Mouse (Mus musculus) CH12F3 (cell line): ENCODE results near the gene Rpl10a.
"Not testable (repeated sequence)": the region's sequence is repeated elsewhere in the genome, so short reads cannot be mapped to it uniquely, and the experiment has no call there.

Experiments used
- in situ Hi-C: fragments of 300-500 bp; cut with MboI; formaldehyde crosslinking; loops from 2 replicates; pipeline ENCODE4 v1.14.3; 2020; ENCODE audit warnings: low sequenced_read_pairs

Gene Rpl10a

DNA sequence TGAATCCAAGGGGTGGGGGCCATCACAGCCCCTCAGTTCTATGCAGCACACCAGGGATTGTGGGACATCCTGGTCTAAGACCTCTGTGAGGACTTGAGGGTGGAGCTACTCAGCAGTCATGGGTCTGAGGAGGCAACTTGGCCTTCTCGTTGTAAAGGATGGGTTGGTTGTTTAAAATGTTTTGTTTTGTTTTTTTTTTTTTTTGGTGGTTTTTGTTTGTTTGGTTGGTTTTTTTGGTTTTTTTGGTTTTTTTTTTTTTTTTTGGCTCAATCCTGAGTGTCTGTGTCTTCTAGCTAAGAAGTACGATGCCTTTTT is 1.9 kb downstream of the Rpl10a start:
- in situ Hi-C loops, result no loop called here

DNA sequence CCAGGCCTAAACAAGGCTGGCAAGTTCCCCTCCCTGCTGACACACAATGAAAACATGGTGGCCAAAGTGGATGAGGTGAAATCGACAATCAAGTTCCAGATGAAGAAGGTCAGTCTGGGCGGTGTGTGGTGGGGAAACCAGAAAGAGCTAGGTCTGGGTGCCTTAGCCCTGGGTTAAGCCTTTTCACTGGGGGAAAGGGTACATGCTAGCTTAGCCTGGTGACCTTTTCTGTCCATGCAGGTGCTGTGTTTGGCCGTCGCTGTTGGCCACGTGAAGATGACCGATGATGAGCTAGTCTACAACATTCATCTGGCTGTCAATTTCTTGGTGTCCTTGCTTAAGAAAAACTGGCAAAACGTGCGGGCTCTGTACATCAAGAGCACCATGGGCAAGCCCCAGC is 2.3 kb downstream of the Rpl10a start:
- in situ Hi-C loops, result not testable (repeated sequence)

DNA sequence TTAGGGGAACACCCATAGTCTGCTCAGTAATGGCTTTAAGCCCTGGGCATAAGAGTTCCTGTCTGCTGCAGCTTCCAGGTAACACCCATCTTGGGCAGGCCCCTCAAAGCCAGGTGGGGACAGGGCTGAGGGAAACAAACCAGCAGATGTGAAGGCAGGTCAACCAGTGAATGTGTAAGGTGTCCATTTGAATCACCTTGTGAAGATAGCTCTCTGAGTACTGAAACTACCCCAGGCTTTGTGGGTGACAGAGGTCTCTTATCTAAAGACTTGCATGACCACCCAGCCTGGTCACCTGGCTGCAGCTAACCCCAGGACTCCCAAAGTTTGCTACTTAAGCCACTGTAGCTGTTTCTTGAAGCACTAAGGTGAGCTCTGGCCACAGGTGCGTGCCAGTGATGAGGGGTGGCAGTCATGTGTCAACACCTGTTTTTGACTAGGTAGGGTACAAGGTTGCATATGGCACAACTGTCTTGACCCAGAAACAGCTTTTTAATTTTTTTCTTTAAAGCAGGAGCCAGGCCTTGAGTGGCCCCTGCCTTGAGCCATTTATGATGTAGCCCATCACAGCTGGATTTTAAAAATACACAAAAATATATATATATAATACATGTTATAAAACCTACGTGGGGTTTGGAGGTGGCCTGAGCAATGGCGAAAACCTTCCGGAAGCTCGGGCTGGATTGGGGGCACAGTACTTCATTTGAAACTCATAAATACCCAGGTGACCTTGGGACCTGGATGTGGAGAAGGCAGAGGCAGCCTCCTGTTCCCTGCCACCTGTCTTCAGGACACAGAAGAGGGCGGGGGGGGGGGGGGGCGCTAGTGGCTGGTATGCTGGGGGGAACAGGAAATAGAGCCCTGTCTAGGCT is 3.2 kb downstream of the Rpl10a start:
- in situ Hi-C loops, result no loop called here

DNA sequence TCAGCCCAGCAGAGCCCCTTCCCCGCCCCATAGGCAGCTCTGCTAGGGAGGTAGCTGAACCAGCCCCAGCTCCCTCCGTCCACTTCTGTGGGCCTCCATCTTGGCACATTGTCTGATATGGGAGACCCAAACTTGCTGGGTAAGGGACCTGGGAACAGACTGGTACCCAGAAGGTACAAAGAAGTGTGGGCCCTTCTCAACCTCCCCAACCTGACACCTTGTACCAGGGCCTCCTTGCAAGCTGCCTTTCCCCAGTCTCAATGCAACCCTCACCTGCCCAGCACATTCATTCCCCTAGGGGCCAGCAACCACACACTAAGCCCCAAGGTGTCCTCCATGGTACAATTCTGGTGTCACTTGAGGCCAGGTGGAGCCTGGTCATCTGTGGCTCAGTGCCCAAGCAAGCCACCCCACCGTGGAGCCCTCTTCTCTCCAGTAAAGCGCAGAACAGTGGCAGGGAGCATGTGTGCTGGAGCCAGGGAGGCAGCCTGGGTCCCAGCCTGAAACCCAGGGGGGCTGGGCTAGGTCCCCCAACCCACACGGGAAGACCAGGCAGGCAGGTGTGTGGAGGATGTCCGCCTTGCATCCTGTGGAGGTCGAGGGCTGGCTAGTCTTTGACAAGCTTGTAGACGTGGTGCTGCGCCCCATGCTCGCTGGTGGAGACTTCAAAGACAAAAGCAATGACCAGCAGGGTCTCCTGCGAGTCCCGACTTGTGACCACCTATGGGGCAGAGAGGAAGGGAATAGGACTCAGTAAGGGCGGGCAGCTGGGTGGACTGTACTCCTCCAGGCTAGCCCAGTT is 4.0 kb downstream of the Rpl10a start:
- in situ Hi-C loops, result no loop called here

DNA sequence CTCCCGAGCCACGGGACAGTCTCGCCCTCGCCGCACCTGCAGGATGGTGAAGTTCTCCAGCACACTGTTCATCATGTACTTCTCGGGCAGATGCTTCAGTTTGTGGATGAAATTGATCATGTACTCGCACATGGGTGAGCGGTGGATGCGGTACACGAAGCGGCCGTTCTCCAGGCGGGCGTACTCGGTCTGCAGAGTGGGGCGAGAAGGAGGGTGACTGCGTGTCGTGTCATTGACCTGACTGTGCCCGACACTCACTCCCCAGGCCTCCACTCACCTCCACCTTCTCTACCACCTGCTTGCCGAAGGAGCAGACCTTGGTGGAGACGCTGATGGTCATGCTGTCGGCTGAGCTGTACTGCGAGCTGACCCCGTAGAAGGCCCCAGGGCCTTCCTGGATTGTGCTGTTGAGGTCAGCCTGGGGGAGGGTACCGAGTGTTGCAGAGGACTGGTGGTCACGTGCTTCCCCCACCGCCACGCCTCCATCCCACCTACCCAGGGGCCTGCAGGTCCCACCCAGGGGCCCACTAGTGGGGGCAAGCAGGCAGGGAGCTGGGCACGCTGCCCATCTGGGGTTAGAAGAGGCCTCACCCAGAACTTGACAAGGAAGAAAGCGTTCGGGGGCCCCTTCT is 4.8 kb downstream of the Rpl10a start:
- in situ Hi-C loops, result no loop called here

DNA sequence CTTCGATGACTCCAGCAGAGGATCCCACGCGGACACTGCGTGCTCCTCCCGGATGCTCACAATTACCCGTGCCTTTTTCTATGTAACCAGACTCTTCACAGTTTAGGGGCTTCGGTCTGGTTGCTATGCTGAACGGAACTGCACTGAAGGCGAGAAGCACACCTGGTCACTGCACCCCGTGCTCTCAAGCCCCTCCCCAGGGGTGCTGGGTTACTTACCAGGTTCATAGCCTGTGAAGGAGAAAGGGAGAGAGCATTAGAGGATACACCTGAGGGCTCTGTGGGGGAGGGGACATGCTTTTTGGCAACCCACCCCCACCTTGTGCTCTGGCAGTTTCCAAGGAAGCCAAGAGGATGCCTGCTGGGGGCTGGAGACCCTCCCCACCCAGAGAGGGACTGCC is 7.0 kb downstream of the Rpl10a start:
- in situ Hi-C loops, result no loop called here

DNA sequence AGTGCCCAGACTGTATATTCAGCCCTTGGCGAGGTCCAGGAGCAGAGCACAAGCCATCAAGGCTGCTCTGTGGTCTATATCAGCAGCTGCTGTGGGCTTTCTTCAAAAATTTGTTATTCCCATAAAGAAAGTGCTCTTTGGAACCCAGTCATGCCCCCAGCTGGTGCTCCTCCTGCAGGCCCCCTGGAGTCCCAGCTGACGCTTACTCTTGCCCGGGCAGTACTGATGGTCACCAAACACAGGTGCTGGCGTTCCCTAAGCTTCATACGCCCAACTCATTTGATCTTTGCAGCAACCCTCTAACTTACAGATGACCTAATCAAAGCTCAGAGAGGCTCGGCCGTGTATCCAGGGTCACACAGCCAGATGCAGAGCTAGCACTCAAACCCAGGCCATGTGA is 9.3 kb downstream of the Rpl10a start:
- in situ Hi-C loops, result no loop called here

DNA sequence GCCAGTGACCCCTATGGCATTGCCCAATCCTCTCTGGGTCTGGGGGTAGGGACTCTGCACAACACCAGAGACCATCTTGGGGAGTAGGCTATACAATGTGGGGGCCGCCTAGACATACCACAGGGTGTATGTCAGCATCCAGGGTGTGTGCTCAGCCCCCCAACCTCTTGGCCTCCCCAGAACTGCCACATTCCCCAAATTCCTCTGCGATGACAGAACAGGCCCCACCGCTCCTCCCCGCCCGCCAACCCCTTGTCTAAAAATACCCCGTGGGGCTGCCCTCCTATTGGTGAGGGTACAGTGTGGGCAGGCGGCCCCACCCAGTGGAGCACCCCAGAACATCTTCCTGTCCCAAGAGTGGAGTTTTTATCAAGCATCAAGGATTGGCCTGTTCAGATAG is 12.3 kb downstream of the Rpl10a start:
- in situ Hi-C loops, result no loop called here

DNA sequence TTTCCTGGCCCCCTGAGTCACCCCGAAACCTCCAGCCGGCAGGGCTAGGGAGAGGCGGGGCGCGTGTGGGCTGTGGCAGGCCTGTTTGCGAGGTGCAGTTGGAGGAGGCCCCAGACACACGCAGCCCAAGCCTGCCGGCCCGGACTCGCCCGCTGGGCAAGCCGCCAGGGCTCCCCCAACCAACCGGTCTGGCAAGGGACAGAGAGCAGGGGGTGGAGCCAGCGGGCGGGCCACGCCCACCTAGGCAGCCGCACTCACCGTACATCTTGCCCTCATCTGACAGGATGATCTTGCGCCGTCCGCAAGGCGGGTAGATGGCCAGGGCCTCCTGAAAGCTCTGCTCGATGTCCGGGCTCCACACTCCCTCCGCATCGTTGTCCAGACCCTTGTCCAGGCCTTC is 12.8 kb downstream of the Rpl10a start:
- in situ Hi-C loops, result no loop called here

DNA sequence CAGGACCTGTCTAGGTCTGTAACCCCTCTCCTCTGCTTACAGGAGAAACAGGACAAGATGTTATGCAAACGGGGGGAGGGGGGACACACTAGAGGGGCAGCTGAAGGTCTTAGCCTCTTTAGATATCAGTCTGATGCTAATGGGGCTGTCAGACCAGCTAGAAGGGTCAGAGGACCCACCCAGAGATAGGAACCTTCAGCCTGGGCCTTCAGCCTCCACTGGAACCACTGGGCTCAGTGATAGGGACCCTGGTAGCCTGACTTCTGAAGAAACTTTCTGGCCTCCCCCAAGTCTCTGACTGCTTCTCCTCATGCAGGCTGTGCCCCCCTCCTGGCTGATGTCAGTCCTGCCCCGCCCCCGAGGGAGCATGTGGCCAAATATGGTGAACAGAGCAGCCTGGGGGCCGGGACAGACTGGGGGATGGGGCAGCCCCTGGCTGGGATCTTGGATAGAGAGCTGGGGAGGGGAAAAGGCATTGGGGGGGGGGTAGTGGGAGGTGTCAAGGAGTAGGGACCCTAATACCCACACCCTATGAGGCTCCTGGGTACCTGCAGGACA is 15.9 kb downstream of the Rpl10a start:
- in situ Hi-C loops, result no loop called here

DNA sequence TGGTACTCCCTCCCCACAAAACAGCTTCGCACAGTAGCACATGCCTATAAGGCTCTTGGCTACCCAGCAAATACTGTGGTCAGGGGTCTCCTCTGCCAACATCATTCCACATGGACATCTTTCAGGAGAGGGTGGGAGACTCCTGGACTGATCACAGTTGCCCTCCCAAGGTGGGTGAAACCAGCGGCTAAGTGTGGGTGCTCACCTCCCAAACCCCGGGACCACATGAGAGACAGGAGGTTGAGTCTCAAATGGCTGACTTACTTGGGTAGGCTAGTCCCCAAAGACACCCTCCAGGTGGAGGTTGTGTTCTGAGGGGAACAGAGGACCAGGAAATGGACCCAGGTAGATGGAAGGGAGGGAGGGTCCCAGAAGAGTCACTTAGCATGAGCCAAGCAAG is 16.4 kb downstream of the Rpl10a start:
- in situ Hi-C loops, result no loop called here

DNA sequence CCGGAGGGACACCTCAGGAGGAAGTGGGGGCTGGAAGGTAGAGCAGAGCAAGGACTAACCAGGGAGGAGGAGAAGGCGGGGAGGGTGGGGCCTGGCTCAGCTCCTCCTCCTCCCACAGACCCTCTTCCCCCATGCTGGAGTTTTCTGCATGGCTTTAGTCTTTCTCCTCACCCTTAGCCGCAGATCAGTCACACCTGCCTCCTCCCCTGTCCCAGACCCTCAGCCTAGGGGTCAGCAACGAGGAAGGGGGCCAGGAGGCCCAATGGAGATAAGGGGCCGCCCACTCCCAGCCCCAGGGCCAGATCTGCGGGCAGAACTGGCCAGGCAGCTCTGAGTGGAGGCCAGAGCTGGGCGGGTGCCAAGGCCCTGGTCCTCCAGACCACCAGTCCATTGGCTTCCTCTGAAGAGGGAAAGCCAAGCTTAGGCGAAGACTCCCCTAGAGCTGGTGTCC is 17.0 kb downstream of the Rpl10a start:
- in situ Hi-C loops, result no loop called here

DNA sequence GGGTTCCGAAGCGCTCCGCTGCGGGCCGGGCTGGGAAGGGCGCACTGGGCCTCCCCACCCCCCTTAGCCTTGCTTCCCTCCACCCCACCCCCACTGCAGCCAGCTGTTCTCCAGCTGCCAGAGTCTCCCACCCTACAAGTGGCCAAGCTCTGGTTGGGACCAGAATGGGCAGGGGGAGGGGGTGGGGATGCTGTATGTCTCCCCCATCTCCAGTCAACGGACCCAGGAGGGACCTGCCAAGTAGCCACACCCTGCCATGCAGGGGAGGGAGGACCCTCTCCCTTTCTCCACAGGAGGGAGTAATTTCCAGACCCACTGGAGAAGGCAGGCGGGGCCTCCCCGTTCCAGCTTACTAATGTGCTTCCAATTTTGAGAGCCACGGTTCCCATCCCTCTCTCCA is 17.6 kb downstream of the Rpl10a start:
- in situ Hi-C loops, result no loop called here

DNA sequence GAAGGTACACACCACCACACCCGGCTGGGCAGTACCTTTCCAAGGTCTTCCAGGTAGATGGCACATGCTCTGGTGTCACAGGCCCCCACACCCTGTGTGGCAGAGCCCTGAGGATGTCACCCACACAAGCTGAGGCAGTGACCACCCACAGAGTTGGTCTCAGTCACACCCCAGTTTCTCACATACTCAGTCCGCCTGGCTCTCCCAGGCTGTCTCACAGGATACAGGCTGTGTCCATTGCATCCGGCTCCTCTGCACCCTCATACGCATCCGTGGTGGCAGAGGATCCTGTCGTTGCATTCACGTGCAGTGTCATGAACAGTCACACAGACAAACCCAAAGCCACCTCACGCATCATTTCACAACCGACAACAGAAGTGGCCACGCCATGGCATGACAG is 19.1 kb downstream of the Rpl10a start:
- in situ Hi-C loops, result no loop called here

DNA sequence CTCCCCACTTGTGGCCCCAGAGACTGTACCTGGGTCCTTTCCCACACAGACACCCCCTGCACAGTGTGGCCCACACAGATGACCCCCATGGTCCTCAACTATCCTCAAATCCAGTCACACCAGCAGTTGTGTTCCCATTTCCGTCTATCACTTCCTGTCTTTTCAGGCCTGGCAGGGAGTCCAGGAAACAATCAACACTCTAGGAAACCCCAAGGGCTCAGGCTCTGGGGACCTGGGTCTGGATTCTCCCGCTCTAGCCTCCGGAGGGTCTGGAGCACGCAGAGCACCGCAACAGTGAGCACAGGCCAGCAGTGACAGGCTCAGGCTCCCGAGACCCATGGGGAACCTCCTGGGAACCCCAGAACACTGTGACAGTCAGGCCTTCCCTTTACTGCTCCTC is 19.9 kb downstream of the Rpl10a start:
- in situ Hi-C loops, result no loop called here

DNA sequence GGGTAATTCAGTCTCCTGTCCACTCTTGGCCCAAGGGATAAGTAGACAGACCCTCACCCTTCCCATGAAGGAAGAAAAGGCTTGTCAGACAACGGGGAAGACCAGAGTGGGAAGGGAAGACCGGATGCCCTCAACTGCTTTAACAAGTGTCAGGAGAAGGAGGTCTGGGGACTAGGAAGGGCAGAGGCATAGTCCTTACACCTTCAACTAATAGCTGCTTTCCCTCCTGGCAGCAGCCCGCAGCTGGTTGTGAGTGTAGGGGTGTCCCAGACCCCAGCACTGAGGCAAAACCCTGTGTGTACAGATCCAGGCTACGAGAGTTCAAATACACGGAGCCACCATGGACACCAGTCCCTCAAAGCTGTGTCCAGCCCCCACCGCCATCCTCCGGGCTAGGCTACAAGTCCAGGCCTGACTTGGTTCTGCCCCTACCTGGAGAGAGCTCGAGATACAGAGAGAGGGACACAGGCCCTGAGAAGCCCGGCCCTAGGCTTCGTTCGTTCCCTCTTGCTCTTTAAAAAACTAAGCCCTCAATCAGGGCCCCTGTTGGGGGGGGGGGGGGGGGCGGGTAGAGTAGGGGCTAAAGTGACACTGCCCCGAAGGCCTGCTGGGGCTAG is 21.1 kb downstream of the Rpl10a start:
- in situ Hi-C loops, result no loop called here

DNA sequence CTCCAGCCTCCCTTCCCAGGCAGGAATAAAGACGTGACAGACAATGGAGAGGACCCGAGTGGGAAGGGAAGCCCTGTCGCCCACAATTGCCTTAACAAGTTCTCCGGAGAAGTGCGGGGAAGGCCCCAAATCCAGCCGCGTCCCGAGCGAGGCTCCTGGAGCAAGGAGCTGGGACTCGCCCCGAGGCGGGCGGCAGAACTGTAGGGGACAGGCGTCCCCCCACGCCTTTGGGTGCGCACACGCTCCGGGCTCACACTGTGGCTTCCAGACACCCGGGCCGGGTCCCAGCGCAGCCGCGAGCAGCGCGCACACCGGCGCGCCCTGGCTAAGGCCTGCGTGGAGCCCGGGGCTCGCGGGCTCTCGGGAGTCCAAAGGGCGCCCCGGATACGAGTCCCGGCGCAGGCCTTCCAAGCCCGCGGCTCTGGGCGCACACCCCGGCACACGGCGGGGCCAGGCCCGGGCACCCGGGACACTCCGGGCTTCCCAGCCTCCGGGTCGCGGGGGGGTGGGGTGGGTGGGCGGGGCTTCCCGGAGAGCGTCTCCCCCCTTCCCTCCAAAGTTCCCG is 21.7 kb downstream of the Rpl10a start:
- in situ Hi-C loops, result no loop called here

DNA sequence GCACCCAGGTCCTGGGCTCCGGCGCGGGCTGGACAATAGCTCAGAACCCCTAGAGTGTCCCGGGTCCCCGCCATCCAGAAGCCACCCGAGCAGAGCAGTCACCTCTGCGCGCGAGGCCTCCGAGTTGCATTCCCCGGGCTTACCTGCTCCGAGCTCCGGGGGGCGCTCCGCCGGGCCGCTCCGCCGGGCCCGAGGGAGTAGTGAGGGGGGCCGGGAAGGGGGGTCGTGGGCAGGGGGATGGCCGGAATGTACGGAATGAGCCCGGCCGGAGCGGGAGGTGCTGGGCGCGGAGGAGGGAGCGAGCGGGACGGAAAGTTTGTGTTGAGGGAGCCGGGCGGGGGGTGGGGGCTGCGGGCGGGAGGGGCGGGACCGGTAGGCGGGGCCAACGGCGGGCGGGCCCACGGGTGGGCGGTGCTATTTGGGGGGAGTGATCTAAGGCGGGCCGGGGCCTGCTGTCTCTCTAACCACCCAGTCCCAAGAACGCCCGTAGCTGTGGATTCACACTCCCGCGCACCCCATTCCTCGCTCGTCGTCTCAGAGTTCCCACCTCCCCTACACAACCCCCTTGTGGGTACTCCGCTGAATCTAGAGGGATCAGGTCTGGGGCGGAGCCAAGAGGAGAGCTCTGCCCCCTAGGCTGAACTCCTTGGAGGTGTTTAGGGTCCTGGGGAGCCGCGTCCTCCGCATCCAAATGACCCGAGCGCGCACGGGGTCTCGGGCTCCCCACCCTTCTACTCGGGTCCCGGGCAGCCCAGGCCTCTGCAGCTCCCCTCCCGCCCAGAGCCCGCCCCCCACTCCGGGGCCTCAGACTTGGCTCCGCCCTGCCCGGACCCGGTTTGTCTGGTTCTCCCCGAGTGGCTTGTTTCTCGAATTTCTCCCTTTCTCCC is 22.4 kb downstream of the Rpl10a start, which contains the start of gene Tead3:
TSS of gene Tead3 (minus strand) at position 352 of the 887 bp plus-strand sequence.
- in situ Hi-C loops, result no loop called here

DNA sequence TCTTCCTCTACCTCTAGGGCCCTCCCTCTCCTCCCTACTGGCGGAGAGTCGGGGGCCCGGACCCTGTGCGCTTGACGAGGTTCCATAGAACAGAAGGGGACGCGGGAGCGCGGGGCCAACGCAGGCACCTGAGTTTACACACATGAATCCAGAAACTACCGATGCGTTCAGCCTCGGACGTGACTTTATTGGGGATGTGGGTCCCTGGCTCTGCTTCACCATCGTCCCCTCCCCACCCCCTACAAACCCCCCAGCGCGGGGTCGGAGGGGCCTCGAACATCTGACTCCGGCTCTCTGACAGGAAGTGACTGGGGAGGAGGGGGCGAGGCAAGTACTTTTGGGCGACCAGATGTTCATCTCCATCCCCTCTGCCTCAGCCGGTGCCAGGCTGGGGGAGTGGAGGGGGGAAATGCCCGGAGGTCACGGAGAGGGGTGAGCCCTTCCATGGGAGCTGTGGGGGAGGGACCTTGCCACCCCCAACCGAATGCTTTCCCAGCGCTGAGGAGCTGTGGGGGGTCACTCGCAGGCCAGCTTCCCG is 23.2 kb downstream of the Rpl10a start:
- in situ Hi-C loops, result no loop called here
